Mouse (Mus musculus) liver, embryonic 14.5 days (tissue): Measurements from ENCODE around the gene Klhl29.

Source experiments
- CTCF ChIP-seq: IDR thresholded peaks from 2 replicates; pipeline ENCODE4 v1.5.1; 2016; ENCODE audit warnings: antibody characterized with exemption, low read depth, control low read depth
- EP300 ChIP-seq: IDR thresholded peaks from 2 replicates; pipeline ENCODE4 v1.6.1; 2016; ENCODE audit warnings: antibody characterized with exemption, low read depth

DNA sequence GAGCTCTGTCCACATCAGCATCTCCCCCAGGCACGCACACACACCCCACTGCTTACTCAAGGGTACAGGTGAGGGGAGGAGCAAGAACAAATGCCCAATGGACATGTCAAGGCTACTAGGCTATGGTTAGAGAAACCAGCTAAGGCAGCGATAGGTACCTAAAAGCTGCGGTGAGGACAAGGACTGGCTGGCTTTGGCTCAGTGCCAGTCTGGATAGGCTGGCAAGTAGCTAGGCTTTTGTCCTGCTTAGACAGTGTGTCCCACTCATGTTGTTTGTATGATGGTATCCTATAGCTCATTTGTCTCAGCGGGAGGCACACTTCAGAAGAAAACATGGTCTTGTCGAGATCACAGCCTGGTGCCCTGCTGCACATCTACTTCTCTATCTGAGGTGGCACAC lies 258.9 kb downstream of the Klhl29 start:
- no peak for TF ChIP-seq CTCF
- no peak for TF ChIP-seq EP300
